Mouse (Mus musculus) midbrain, embryonic 15.5 days (tissue): ENCODE results near the gene Prkch. TPM values are rescaled to one million over a fixed set of nuclear protein-coding genes. Genes with fewer than 3 reads are reported as not detected.
A peak's percentile ranks its signal among the peaks of the same experiment; 100 is the strongest.
"Not testable (repeated sequence)": the region's sequence is repeated elsewhere in the genome, so short reads cannot be mapped to it uniquely, and the experiment has no call there.

ENCODE experiments used
- ATAC-seq: fragments of 200-750 bp; cut with Nextera tagmentation; replicated peaks from 2 replicates; pipeline ENCODE4 v1.8.0; 2017; ENCODE audit warnings: moderate TSS enrichment
- H3K27ac ChIP-seq: fragments of 300-500 bp; sonication (generic); 2 replicates; pipeline ENCODE4 v1.5.1; 2015; ENCODE audit warnings: mild to moderate bottlenecking, inconsistent platforms
- H3K27me3 ChIP-seq: fragments of 300-500 bp; sonication (generic); replicated peaks from 2 replicates; pipeline ENCODE4 v1.6.1; 2015; ENCODE audit warnings: inconsistent platforms
- H3K36me3 ChIP-seq: fragments of 300-500 bp; sonication (generic); replicated peaks from 2 replicates; pipeline ENCODE4 v1.6.1; 2015; ENCODE audit warnings: inconsistent platforms
- H3K4me1 ChIP-seq: fragments of 300-500 bp; sonication (generic); 2 replicates; pipeline ENCODE4 v1.6.1; 2015; ENCODE audit warnings: inconsistent platforms
- H3K4me2 ChIP-seq: fragments of 300-500 bp; sonication (generic); 2 replicates; pipeline ENCODE4 v1.6.1; 2015; ENCODE audit warnings: inconsistent platforms, mild to moderate bottlenecking, moderate library complexity
- H3K4me3 ChIP-seq: fragments of 300-500 bp; sonication (generic); 2 replicates; pipeline ENCODE4 v1.5.1; 2015; ENCODE audit warnings: mild to moderate bottlenecking, inconsistent platforms
- H3K9ac ChIP-seq: fragments of 300-500 bp; sonication (generic); 2 replicates; pipeline ENCODE4 v1.6.1; 2015; ENCODE audit warnings: mild to moderate bottlenecking, inconsistent platforms
- H3K9me3 ChIP-seq: fragments of 300-500 bp; sonication (generic); 2 replicates; pipeline ENCODE4 v1.6.1; 2016; ENCODE audit warnings: inconsistent platforms
- WGBS: fragments of 180-500 bp; shearing (Covaris S2); methylation state at CpG from one replicate; pipeline ENCODE4 v1.1.7; 2015; ENCODE audit warnings: mixed read lengths; 5-methylcytosine and 5-hydroxymethylcytosine counted together
- polyA plus RNA-seq: library from polyadenylated mRNA; unstranded; fragments of >200 nt; fragmentation: Nextera tagmentation; extraction: Ambion mirVana; gene quantifications from 2 replicates; pipeline ENCODE4 v1.2.1, GENCODE M21; 2015

Prkch gene
- polyA plus RNA-seq, 1 experiment from 2014 or later = 10.1 TPM

- H3K4me1 ChIP-seq = no peaks in the 10 kb centered on the region
- 3% methylated on average over 5 of the region's 5 CpGs for WGBS
- H3K36me3 ChIP-seq = no peaks in the 10 kb centered on the region
- no peak overlapping the region for H3K4me3 ChIP-seq
- H3K27me3 ChIP-seq = peaks cover 18% of the 10 kb centered on the region
- no peak overlapping the region for H3K4me2 ChIP-seq
- no peak overlapping the region for H3K9ac ChIP-seq
- H3K27ac ChIP-seq = no peak overlapping the region
- H3K9me3 ChIP-seq = no peaks in the 10 kb centered on the region
- ATAC-seq = peak; percentile 50
Observed at GRCm38 (mm10) chr12:73554155-73554554, 30.4 kb upstream of the Prkch start.

GRCm38 (mm10) chr12:73558525-73559195 lies 25.9 kb upstream of the Prkch start:
- no peaks in the 10 kb centered on the region for H3K9me3 ChIP-seq
- no peak overlapping the region for H3K27ac ChIP-seq
- no peak overlapping the region for H3K4me3 ChIP-seq
- no peak overlapping the region for H3K4me2 ChIP-seq
- no peak for ATAC-seq
- no peaks in the 10 kb centered on the region for H3K36me3 ChIP-seq
- no peaks in the 10 kb centered on the region for H3K4me1 ChIP-seq
- H3K9ac ChIP-seq = no peak overlapping the region
- 92% methylated on average over 20 of the region's 20 CpGs for whole genome bisulfite sequencing
- 0 out of 2 replicates have a peak, but pooled peaks cover 4% of the 10 kb centered on the region for H3K27me3 ChIP-seq

GRCm38 (mm10) chr12:73560091-73560490 lies 24.5 kb upstream of the Prkch start:
- Histone ChIP-seq H3K4me1 (no peaks in the 10 kb centered on the region), H3K4me3 (no peak overlapping the region), H3K27ac (no peak overlapping the region), H3K4me2 (no peak overlapping the region), H3K9me3 (no peaks in the 10 kb centered on the region), H3K9ac (no peak overlapping the region), H3K27me3 (no peaks in the 10 kb centered on the region), H3K36me3 (no peaks in the 10 kb centered on the region)
- WGBS = 53% methylated on average over 7 of the region's 7 CpGs
- ATAC-seq = no peak

- H3K4me1 ChIP-seq, H3K27ac ChIP-seq, H3K27me3 ChIP-seq, H3K4me3 ChIP-seq, H3K9ac ChIP-seq, H3K36me3 ChIP-seq, ATAC-seq, H3K9me3 ChIP-seq, H3K4me2 ChIP-seq: not testable (repeated sequence)
- WGBS = 86% methylated on average over 6 of the region's 6 CpGs
Observed at GRCm38 (mm10) chr12:73563122-73563521, 21.5 kb upstream of the Prkch start.

GRCm38 (mm10) chr12:73564176-73564575 lies 20.4 kb upstream of the Prkch start:
- Histone ChIP-seq H3K36me3 (no peaks in the 10 kb centered on the region), H3K27me3 (no peaks in the 10 kb centered on the region), H3K4me2 (no peak overlapping the region), H3K9ac (no peak overlapping the region), H3K4me3 (no peak overlapping the region), H3K9me3 (no peaks in the 10 kb centered on the region), H3K27ac (no peak overlapping the region), H3K4me1 (no peaks in the 10 kb centered on the region)
- no peak for ATAC-seq
- 11% methylated on average over 10 of the region's 10 CpGs for whole genome bisulfite sequencing

- H3K4me1 ChIP-seq = no peaks in the 10 kb centered on the region
- no peaks in the 10 kb centered on the region for H3K9me3 ChIP-seq
- H3K4me3 ChIP-seq = peak overlapping the region; percentile 38
- H3K9ac ChIP-seq = peak overlapping the region; percentile 40
- peak overlapping the region; percentile 65 for H3K4me2 ChIP-seq
- peak; percentile 37; the same call in 1 of the 2 replicates for ATAC-seq
- no peaks in the 10 kb centered on the region for H3K27me3 ChIP-seq
- H3K36me3 ChIP-seq = no peaks in the 10 kb centered on the region
- no peak overlapping the region for H3K27ac ChIP-seq
- 15% methylated on average over 21 of the region's 21 CpGs for WGBS
Observed at GRCm38 (mm10) chr12:73564795-73565619, 19.6 kb upstream of the Prkch start.

GRCm38 (mm10) chr12:73565620-73565969 lies 19.0 kb upstream of the Prkch start:
- H3K9me3 ChIP-seq = no peaks in the 10 kb centered on the region
- no peaks in the 10 kb centered on the region for H3K36me3 ChIP-seq
- 66% methylated on average over 11 of the region's 11 CpGs for WGBS
- H3K27ac ChIP-seq = no peak overlapping the region
- H3K4me2 ChIP-seq = peak overlapping the region; percentile 65
- H3K4me1 ChIP-seq = no peaks in the 10 kb centered on the region
- no peak overlapping the region for H3K9ac ChIP-seq
- ATAC-seq = peak; percentile 60; the same call in 1 of the 2 replicates
- no peaks in the 10 kb centered on the region for H3K27me3 ChIP-seq
- peak overlapping the region; percentile 38; the same call in 1 of the 2 replicates for H3K4me3 ChIP-seq

GRCm38 (mm10) chr12:73574632-73575031 lies 10.0 kb upstream of the Prkch start:
- Histone ChIP-seq H3K4me1 (no peaks in the 10 kb centered on the region), H3K27ac (no peak overlapping the region), H3K36me3 (no peaks in the 10 kb centered on the region), H3K9ac (no peak overlapping the region), H3K4me3 (no peak overlapping the region), H3K9me3 (no peaks in the 10 kb centered on the region), H3K4me2 (no peak overlapping the region), H3K27me3 (0 out of 2 replicates have a peak, but pooled peaks cover 2% of the 10 kb centered on the region)
- ATAC-seq = no peak
- 75% methylated on average over 15 of the region's 15 CpGs for WGBS

GRCm38 (mm10) chr12:73578141-73578540 lies 6.5 kb upstream of the Prkch start:
- ATAC-seq = no peak
- 75% methylated on average over 6 of the region's 6 CpGs for WGBS
- Histone ChIP-seq H3K9ac (no peak overlapping the region), H3K27ac (no peak overlapping the region), H3K4me3 (no peak overlapping the region), H3K9me3 (no peaks in the 10 kb centered on the region), H3K4me1 (no peaks in the 10 kb centered on the region), H3K27me3 (peaks cover 2% of the 10 kb centered on the region; the same call in 1 of the 2 replicates), H3K4me2 (no peak overlapping the region), H3K36me3 (no peaks in the 10 kb centered on the region)

GRCm38 (mm10) chr12:73580811-73581210 lies 3.8 kb upstream of the Prkch start:
- Histone ChIP-seq H3K27ac (no peak overlapping the region), H3K4me3 (no peak overlapping the region), H3K9ac (no peak overlapping the region), H3K4me2 (no peak overlapping the region), H3K36me3 (no peaks in the 10 kb centered on the region), H3K27me3 (peaks cover 6% of the 10 kb centered on the region), H3K9me3 (no peaks in the 10 kb centered on the region), H3K4me1 (peaks cover 16% of the 10 kb centered on the region)
- 80% methylated on average over 7 of the region's 7 CpGs for WGBS
- ATAC-seq = no peak

GRCm38 (mm10) chr12:73583318-73583717 lies 1.3 kb upstream of the Prkch start:
- Histone ChIP-seq H3K4me3 (no peak overlapping the region), H3K4me1 (peaks cover 21% of the 10 kb centered on the region), H3K36me3 (no peaks in the 10 kb centered on the region), H3K9me3 (no peaks in the 10 kb centered on the region), H3K27ac (no peak overlapping the region), H3K27me3 (peaks cover 15% of the 10 kb centered on the region), H3K9ac (no peak overlapping the region), H3K4me2 (no peak overlapping the region)
- no peak for ATAC-seq
- 74% methylated on average over 9 of the region's 9 CpGs for WGBS

- Histone ChIP-seq H3K27ac (peak overlapping the region; percentile 77), H3K4me1 (peaks cover 21% of the 10 kb centered on the region), H3K36me3 (no peaks in the 10 kb centered on the region), H3K9ac (peak overlapping the region; percentile 77), H3K4me2 (peak overlapping the region; percentile 88), H3K27me3 (peaks cover 15% of the 10 kb centered on the region), H3K9me3 (no peaks in the 10 kb centered on the region), H3K4me3 (peak overlapping the region; percentile 82)
- peak; percentile 62 for ATAC-seq
- 5% methylated on average over 33 of the region's 33 CpGs for WGBS
Observed at GRCm38 (mm10) chr12:73583813-73584609, 585 bp upstream of the Prkch start.
